Mouse (Mus musculus) bone marrow, adult 2 months (tissue): ENCODE measurements around the gene Tas2r134. TPM values are rescaled to one million over a fixed set of nuclear protein-coding genes. Genes with fewer than 3 reads are reported as not detected.
A peak's percentile ranks its signal among the peaks of the same experiment; 100 is the strongest.

Experiments
- H3K27ac ChIP-seq: fragments of 200-500 bp; 2 replicates; pipeline ENCODE4 v1.5.1; 2012; ENCODE audit warnings: low read depth, mild to moderate bottlenecking, control low read depth, inconsistent platforms, low read length; ENCODE audit not compliant: control insufficient read depth, poor library complexity, insufficient read depth
- H3K4me1 ChIP-seq: fragments of 200-500 bp; 2 replicates; pipeline ENCODE4 v1.6.1; 2011; ENCODE audit warnings: low read length; ENCODE audit not compliant: control insufficient read depth, insufficient read depth
- H3K4me3 ChIP-seq: fragments of 200-500 bp; replicated peaks from 2 replicates; pipeline ENCODE3; 2011; ENCODE audit warnings: mild to moderate bottlenecking, low read depth, low read length, control low read depth; ENCODE audit not compliant: control insufficient read depth
- CTCF ChIP-seq: fragments of 200-500 bp; IDR thresholded peaks from 2 replicates; pipeline ENCODE4 v1.5.1; 2011; ENCODE audit warnings: low read length, control low read depth; ENCODE audit not compliant: control insufficient read depth, insufficient read depth
- POLR2A ChIP-seq: fragments of 200-500 bp; IDR thresholded peaks from 2 replicates; pipeline ENCODE4 v1.6.1; 2011; ENCODE audit warnings: low read depth, mild to moderate bottlenecking, control low read depth, low read length, borderline replicate concordance; ENCODE audit not compliant: control insufficient read depth
- WGBS: fragments of 180-500 bp; shearing (Covaris S2); methylation state at CpG from one replicate; pipeline ENCODE4 v1.1.7; 2018; 5-methylcytosine and 5-hydroxymethylcytosine counted together
- polyA plus RNA-seq: library from polyadenylated mRNA; stranded (reverse); fragments of >200 nt; gene quantifications from 2 replicates; pipeline ENCODE4 v1.2.4, GENCODE M21; 2011; ENCODE audit warnings: low replicate concordance; ENCODE audit not compliant: missing spikeins, insufficient read depth, insufficient read length

Gene Tas2r134
- not detected in 2 replicates for polyA plus RNA-seq

DNA sequence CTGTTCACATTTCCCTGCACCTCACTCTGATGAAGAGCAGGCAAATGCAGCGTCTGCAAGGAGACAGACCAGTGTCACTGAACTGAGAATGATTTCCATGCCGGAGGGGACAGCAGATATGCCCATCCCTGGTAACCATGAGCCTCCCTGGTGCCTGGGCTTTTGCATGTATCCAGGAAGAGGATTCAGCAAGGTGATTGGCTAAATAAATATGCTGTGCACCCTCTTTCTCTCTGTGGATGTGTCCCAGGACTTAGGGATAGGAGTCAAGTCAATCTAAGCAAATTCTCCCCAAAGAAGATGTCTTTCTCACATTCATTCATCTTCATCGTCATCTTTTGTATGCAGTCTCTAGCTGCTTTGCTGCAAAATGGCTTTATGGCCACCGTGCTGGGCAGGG is at the start of gene Tas2r134:
Gene Tas2r134 (plus strand): TSS at position 301 of the 400 bp plus-strand sequence.
- no peak within 1 kb of the TSS for H3K4me3 ChIP-seq

GRCm38 (mm10) chr2:51579767-51580166 is 47.5 kb upstream of the Tas2r134 start:
- Histone ChIP-seq H3K4me1 (no peaks in the 10 kb centered on the region), H3K27ac (no peak overlapping the region), H3K4me3 (no peak overlapping the region)
- TF ChIP-seq CTCF (no peak), POLR2A (no peak)
- 50% methylated on average over 5 of the region's 5 CpGs for WGBS

More for the DNA sequence above, at the start of gene Tas2r134:
- 85% methylated on average over 4 of the region's 4 CpGs for WGBS
- TF ChIP-seq CTCF (no peak), POLR2A (no peak)
- Histone ChIP-seq H3K27ac (no peak within 1 kb of the TSS), H3K4me1 (no peaks in the 10 kb centered on the region; the same call in 1 of the 2 replicates)

DNA sequence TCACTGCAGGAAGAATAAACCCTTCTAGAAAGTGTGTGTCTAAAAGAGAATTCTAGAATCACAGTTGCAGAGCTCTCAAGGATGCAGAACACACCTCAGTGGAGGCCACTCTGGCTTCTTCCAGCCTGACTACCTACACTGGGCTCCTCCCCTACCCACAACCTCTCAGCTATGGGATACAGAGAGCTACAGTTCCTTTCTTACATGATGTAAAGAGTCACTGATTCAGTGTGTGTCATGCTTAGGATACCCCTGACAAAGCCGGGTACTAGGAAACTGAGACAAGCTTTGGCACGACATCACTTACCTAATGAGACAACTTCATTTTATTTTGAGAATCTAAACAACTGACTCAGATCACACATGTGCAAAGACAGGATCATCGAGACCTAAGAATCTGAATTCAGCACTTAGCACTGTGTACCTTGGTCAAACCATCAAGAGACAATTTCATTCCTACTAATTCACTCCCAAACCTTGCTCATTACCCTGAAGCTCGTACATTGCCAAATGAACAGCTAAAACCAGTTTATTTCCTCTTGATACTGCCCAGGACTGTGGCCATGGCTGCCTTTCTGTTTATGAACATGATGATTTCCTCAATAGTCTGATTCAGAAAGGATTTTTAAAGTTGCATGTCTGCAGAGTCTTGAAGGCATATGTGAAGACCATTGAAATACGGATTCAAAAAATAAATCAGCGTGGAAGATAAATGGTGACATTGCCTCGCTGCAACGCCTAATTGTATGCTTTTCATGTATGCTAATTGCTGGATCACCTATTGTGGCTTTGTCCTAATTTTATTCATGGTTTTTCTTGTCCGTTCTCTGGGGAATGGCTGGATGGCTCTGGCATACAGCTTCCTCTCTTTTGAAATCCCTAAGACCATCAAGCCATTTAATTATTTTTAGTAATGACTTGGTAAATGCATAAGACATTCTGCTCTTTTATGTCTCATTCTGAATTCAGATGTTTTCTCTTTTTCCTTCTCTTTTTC is 43.0 kb upstream of the Tas2r134 start:
- Histone ChIP-seq H3K27ac (no peak overlapping the region), H3K4me3 (no peak overlapping the region), H3K4me1 (peaks cover 4% of the 10 kb centered on the region)
- TF ChIP-seq CTCF = no peak
- TF ChIP-seq POLR2A = no peak
- WGBS = 76% methylated on average over 9 of the region's 9 CpGs

DNA sequence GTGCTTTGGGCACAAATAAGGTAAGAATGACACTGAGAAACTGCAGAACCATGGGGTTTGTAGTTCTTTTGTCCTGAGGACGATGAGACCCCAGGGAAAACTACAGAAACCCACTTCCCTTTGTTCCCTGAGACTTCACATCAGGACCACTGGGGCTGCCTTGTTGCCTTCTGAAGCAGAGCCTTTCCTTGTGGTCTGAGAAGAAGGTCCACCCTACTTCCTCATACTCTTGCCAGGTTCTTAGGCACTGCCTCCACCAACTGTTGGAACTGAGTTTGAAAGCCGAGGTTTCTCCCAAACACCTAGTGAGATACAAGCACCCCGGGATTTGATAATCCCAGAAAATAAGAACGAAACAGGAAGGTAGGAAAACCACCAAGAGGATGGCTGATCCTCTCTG is 39.0 kb upstream of the Tas2r134 start:
- TF ChIP-seq POLR2A (no peak), CTCF (no peak)
- WGBS = 27% methylated on average over 4 of the region's 4 CpGs
- Histone ChIP-seq H3K4me1 (peaks cover 7% of the 10 kb centered on the region), H3K27ac (no peak overlapping the region), H3K4me3 (no peak overlapping the region)

GRCm38 (mm10) chr2:51588895-51589294 is 38.4 kb upstream of the Tas2r134 start:
- whole genome bisulfite sequencing = 71% methylated on average over 6 of the region's 6 CpGs
- H3K27ac ChIP-seq = peak overlapping the region; percentile 11; the same call in 1 of the 2 replicates
- H3K4me3 ChIP-seq = no peak overlapping the region
- no peak for TF ChIP-seq CTCF
- TF ChIP-seq POLR2A = no peak
- peaks cover 7% of the 10 kb centered on the region for H3K4me1 ChIP-seq

DNA sequence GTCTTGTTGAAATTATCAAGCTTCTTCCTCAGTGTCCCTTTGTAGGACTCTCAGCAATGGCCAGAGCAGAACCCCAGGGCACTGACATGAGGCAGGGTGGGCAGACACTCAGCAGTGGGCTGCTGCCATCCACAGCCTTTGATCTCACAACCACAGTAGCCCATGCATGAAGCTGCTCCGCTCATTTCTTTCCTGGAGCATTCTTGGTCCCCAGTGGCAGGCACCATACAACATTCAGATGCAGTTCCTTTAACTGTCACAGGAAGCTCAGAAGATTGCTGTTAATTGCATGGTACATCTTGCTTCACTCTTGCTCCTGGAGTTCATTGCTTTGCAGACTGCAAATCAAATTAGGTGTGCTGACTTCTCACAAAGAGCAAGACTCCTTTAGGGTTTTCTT is 37.7 kb upstream of the Tas2r134 start:
- Histone ChIP-seq H3K27ac (peak overlapping the region; percentile 42), H3K4me1 (peaks cover 7% of the 10 kb centered on the region), H3K4me3 (no peak overlapping the region)
- 33% methylated on average over 1 of the region's 1 CpGs for WGBS
- TF ChIP-seq CTCF (no peak), POLR2A (no peak)

- TF ChIP-seq CTCF (no peak), POLR2A (no peak)
- peaks cover 7% of the 10 kb centered on the region for H3K4me1 ChIP-seq
- H3K4me3 ChIP-seq = no peak overlapping the region
- WGBS = 80% methylated on average over 8 of the region's 8 CpGs
- H3K27ac ChIP-seq = no peak overlapping the region
Measured at GRCm38 (mm10) chr2:51590308-51590707, 37.0 kb upstream of the Tas2r134 start.

GRCm38 (mm10) chr2:51592157-51592556 is 35.2 kb upstream of the Tas2r134 start:
- H3K27ac ChIP-seq = no peak overlapping the region
- no peak for TF ChIP-seq CTCF
- no peak for TF ChIP-seq POLR2A
- H3K4me1 ChIP-seq = peaks cover 5% of the 10 kb centered on the region
- H3K4me3 ChIP-seq = no peak overlapping the region
